Mouse (Mus musculus) layer of hippocampus, postnatal 25 days (tissue): ENCODE data around the gene Olfr681. TPM values are rescaled to one million over a fixed set of nuclear protein-coding genes. Genes with fewer than 3 reads are reported as not detected.
"Not testable (repeated sequence)": the region's sequence is repeated elsewhere in the genome, so short reads cannot be mapped to it uniquely, and the experiment has no call there.

Source experiments
- DNase-seq, 2 experiments: peaks; one replicate each; pipeline ENCODE4 v3.0.0; 2022; ENCODE audit warnings: mixed read lengths in 2 of 2, low spot score in 1 of 2; ENCODE audit errors: extremely low spot score in 1 of 2
- total RNA-seq, 2 experiments: library from RNA; stranded (reverse); gene quantifications; 2 replicates each; pipeline ENCODE4 v1.2.3; 2021

Olfr681 gene
- not detected for total RNA-seq

GRCm38 (mm10) chr7:105116536-105116935, at the start of gene Olfr681:
Olfr681 (plus strand) TSS chr7:105116836.
- no peak for DNase-seq

GRCm38 (mm10) chr7:105080905-105081304, 35.7 kb upstream of the Olfr681 start, which contains the start of gene Olfr679:
Olfr679 (plus strand) TSS chr7:105081205.
- no peak for DNase-seq

- DNase-seq, result not testable (repeated sequence)
Measured at GRCm38 (mm10) chr7:105092717-105093116, 23.9 kb upstream of the Olfr681 start, which contains the start of gene Olfr680-ps1. Olfr680-ps1 (minus strand) TSS chr7:105092817.

- DNase-seq, result no peak
Measured at GRCm38 (mm10) chr7:105141275-105141674, 24.6 kb downstream of the Olfr681 start.

- no peak for DNase-seq
Measured at GRCm38 (mm10) chr7:105146912-105147311, 30.3 kb downstream of the Olfr681 start, which contains the start of gene Olfr683. Olfr683 (minus strand) TSS chr7:105147012.

- DNase-seq, result no peak
Measured at GRCm38 (mm10) chr7:105163553-105163952, 46.9 kb downstream of the Olfr681 start, which contains the start of gene Olfr684. Olfr684 (minus strand) TSS chr7:105163653.

GRCm38 (mm10) chr7:105170773-105171172, 54.1 kb downstream of the Olfr681 start:
- DNase-seq, result peak in 1 of 2 experiments; percentile 14

Other genes with a start within 250 kb of the Olfr681 start
- gene Olfr665, start 238.8 kb upstream of the Olfr681 start, total RNA-seq, result not detected
- not detected for gene Olfr666, start 220.9 kb upstream of the Olfr681 start, total RNA-seq
- not detected for gene Olfr667, start 195.4 kb upstream of the Olfr681 start, total RNA-seq
- gene Olfr668, start 188.8 kb upstream of the Olfr681 start, total RNA-seq, result not detected
- gene Olfr669, start 182.6 kb upstream of the Olfr681 start, total RNA-seq, result not detected
- gene Olfr670, start 154.2 kb upstream of the Olfr681 start, total RNA-seq, result not detected
- gene Olfr671, start 137.7 kb upstream of the Olfr681 start, total RNA-seq, result not detected
- gene Olfr672, start 114.8 kb upstream of the Olfr681 start, total RNA-seq, result not detected
- gene Olfr675, start 88.4 kb upstream of the Olfr681 start, total RNA-seq, result not detected
- gene Olfr676, start 84.1 kb upstream of the Olfr681 start, total RNA-seq, result not detected
- not detected for gene Olfr677, start 65.5 kb upstream of the Olfr681 start, total RNA-seq
- not detected for gene Olfr678, start 52.4 kb upstream of the Olfr681 start, total RNA-seq
- gene Olfr679, start 35.6 kb upstream of the Olfr681 start, total RNA-seq, result not detected
- gene Olfr680-ps1, start 24.0 kb upstream of the Olfr681 start, total RNA-seq, result not detected
- not detected for gene Olfr683, start 30.2 kb downstream of the Olfr681 start, total RNA-seq
- not detected for gene Olfr684, start 46.8 kb downstream of the Olfr681 start, total RNA-seq
- not detected for gene Olfr685, start 69.2 kb downstream of the Olfr681 start, total RNA-seq
- gene Olfr686, start 90.6 kb downstream of the Olfr681 start, total RNA-seq, result not detected
- gene Olfr688, start 171.3 kb downstream of the Olfr681 start, total RNA-seq, result not detected
- gene Olfr689, start 194.3 kb downstream of the Olfr681 start, total RNA-seq, result not detected
- gene Olfr690, start 217.3 kb downstream of the Olfr681 start, total RNA-seq, result under 1 TPM; 0.44 to 0.70 TPM
- gene Olfr691, start 225.4 kb downstream of the Olfr681 start, total RNA-seq, result under 1 TPM; 0.32 to 0.68 TPM